Mouse (Mus musculus) spleen, adult 10 weeks (tissue): ENCODE data around the gene Rps6ka5. TPM values are rescaled to one million over a fixed set of nuclear protein-coding genes. Genes with fewer than 3 reads are reported as not detected.

Source experiments
- polyA plus RNA-seq: library from polyadenylated mRNA; stranded (reverse); fragments of 350-450 nt; fragmentation: Illumina TruSeq; extraction: RNeasy Lipid Tissue Mini Kit (QIAGEN cat#74804); gene quantifications from one replicate; pipeline ENCODE4 v1.2.3, GENCODE M21; 2015; ENCODE audit warnings: low replicate concordance; ENCODE audit not compliant: insufficient read depth

Rps6ka5 gene
- polyA plus RNA-seq, result 19.2 TPM

DNA sequence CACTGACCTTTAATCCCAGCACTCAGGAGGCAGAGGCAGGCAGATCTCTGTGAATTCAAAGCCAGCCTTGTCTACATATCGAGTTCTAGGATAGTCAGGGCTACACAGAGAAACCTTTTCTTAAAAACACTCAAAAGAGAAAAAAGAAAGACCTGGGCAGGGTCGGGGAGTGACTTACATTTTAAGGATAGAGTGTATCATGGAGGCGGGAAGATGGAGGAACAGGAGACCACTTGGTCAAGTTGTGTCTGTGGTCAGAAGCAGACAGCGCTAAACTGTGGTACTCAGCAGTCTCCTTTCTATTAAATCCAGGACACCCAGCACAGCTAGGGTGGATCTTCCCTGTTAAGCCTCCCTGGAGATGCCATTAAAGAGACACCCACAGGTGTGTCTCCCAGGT is at the start of gene Rps6ka5:
Rps6ka5 (minus strand) TSS at position 333 of the 400 bp plus-strand sequence.

DNA sequence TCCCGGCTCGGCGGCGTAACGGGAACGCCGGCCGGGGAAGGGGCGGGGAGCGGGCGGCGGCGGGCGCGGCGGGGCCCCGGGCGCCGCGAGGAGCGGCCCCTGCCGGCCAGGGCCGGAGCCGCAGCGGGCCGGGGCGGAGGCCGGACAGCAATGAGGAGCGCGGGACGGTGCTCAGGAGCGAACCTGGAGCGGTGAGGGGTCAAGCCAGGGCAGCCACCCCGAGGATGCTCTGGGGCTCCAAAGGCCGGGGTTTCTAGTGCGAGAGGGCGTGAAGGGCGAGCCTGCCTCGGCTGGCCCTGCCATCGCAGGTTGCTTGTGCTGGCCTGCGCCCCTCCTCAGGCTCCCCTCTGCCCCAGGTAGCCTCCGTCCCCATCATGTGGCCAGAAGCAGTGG is 206.0 kb downstream of the Rps6ka5 start, which contains the start of gene Ttc7b:
Ttc7b (minus strand) TSS at position 33 of the 393 bp plus-strand sequence.

Other genes with a start within 250 kb of the Rps6ka5 start
- 12.1 TPM for gene Ttc7b, start 206.2 kb downstream of the Rps6ka5 start, polyA plus RNA-seq
- 15.1 TPM for gene Dglucy, start 52.1 kb upstream of the Rps6ka5 start, polyA plus RNA-seq
- gene Gpr68, start 181.2 kb upstream of the Rps6ka5 start, polyA plus RNA-seq, result 7.0 TPM